Mouse (Mus musculus) MEL (cell line): ENCODE measurements around the gene Bach2. TPM values are rescaled to one million over a fixed set of nuclear protein-coding genes. Genes with fewer than 3 reads are reported as not detected.

ENCODE experiments used
- DNase-seq: peaks from one replicate; pipeline ENCODE4 v3.0.0; 2011; ENCODE audit warnings: low read depth, low spot score
- H3K27ac ChIP-seq: 2 replicates; pipeline ENCODE4 v1.5.1; 2012; ENCODE audit warnings: low read depth, mild to moderate bottlenecking, control low read depth, low read length, moderate library complexity; ENCODE audit not compliant: control insufficient read depth
- H3K27me3 ChIP-seq, 2 experiments: fragments of 150-350 bp in 1 of 2; sonication (generic) in 1 of 2; 2 replicates each; pipeline ENCODE4 v1.6.1; 2012; ENCODE audit warnings: low read length in 2 of 2, mild to moderate bottlenecking in 2 of 2, improper control_type of control experiment in 1 of 2, moderate library complexity in 1 of 2; ENCODE audit not compliant: insufficient read depth in 2 of 2, control insufficient read depth in 1 of 2
- H3K36me3 ChIP-seq, 2 experiments: 2 replicates each; pipeline ENCODE4 v1.6.1; 2012 to 2014; ENCODE audit warnings: low read length in 2 of 2, improper control_type of control experiment in 1 of 2, inconsistent platforms in 1 of 2, mild to moderate bottlenecking in 1 of 2; ENCODE audit not compliant: insufficient read depth in 2 of 2, control insufficient read depth in 1 of 2
- H3K4me1 ChIP-seq, 2 experiments: fragments of 150-350 bp in 1 of 2; sonication (generic) in 1 of 2; 2 replicates each; pipeline ENCODE4 v1.6.1; 2012; ENCODE audit warnings: low read length in 2 of 2, improper control_type of control experiment in 1 of 2, mild to moderate bottlenecking in 1 of 2; ENCODE audit not compliant: insufficient read depth in 2 of 2, control insufficient read depth in 1 of 2
- H3K4me3 ChIP-seq, 2 experiments: fragments of 150-350 bp in 1 of 2; sonication (generic) in 1 of 2; 2 replicates each; pipeline ENCODE4 v1.5.1; 2012; ENCODE audit warnings: low read depth in 2 of 2, low read length in 2 of 2, mild to moderate bottlenecking in 2 of 2, moderate library complexity in 2 of 2, control low read depth in 1 of 2, improper control_type of control experiment in 1 of 2; ENCODE audit not compliant: control insufficient read depth in 1 of 2, insufficient read depth in 1 of 2
- H3K79me2 ChIP-seq: 2 replicates; pipeline ENCODE4 v1.6.1; 2012; ENCODE audit warnings: mild to moderate bottlenecking, low read length, moderate library complexity; ENCODE audit not compliant: control insufficient read depth, poor library complexity, insufficient read depth
- H3K9ac ChIP-seq: 2 replicates; pipeline ENCODE4 v1.6.1; 2012; ENCODE audit warnings: low read depth, mild to moderate bottlenecking, control low read depth, low read length, moderate library complexity; ENCODE audit not compliant: control insufficient read depth, poor library complexity, severe bottlenecking
- H3K9me3 ChIP-seq: fragments of 150-350 bp; sonication (generic); replicated peaks from 2 replicates; pipeline ENCODE4 v1.6.1; 2012; ENCODE audit warnings: mild to moderate bottlenecking, low read length, improper control_type of control experiment, moderate library complexity; ENCODE audit not compliant: insufficient read depth
- CHD1 ChIP-seq: IDR thresholded peaks from 2 replicates; pipeline ENCODE4 v1.6.1; 2012; ENCODE audit warnings: low read depth, mild to moderate bottlenecking, inconsistent platforms, low read length, improper control_type of control experiment
- CHD2 ChIP-seq: IDR thresholded peaks from 2 replicates; pipeline ENCODE4 v1.6.1; 2011; ENCODE audit warnings: low read length, improper control_type of control experiment
- CTCF ChIP-seq, 3 experiments: IDR thresholded peaks in 2 of 3; conservative IDR thresholded peaks in 1 of 3; 2 replicates each; pipeline ENCODE4 v1.5.1; 2011 to 2012; ENCODE audit warnings: low read length in 3 of 3, low read depth in 2 of 3, mild to moderate bottlenecking in 2 of 3, improper control_type of control experiment in 1 of 3, inconsistent platforms in 1 of 3, mixed read lengths in 1 of 3, moderate library complexity in 1 of 3; ENCODE audit not compliant: control insufficient read depth in 1 of 3, insufficient read depth in 1 of 3, poor library complexity in 1 of 3, severe bottlenecking in 1 of 3
- E2F4 ChIP-seq: IDR thresholded peaks from 2 replicates; pipeline ENCODE4 v1.6.1; 2011; ENCODE audit warnings: low read depth, low read length, improper control_type of control experiment, borderline replicate concordance
- ELF1 ChIP-seq: IDR thresholded peaks from 2 replicates; pipeline ENCODE4 v1.6.1; 2014; ENCODE audit warnings: low read depth, mild to moderate bottlenecking, inconsistent platforms, low read length, improper control_type of control experiment, moderate library complexity
- EP300 ChIP-seq, 2 experiments: IDR thresholded peaks; 2 replicates each; pipeline ENCODE4 v1.6.1; 2011; ENCODE audit warnings: improper control_type of control experiment in 2 of 2, low read length in 2 of 2, low read depth in 1 of 2, mild to moderate bottlenecking in 1 of 2
- ETS1 ChIP-seq: IDR thresholded peaks from 2 replicates; pipeline ENCODE4 v1.6.1; 2012; ENCODE audit warnings: low read depth, mild to moderate bottlenecking, inconsistent platforms, low read length, improper control_type of control experiment, moderate library complexity
- GABPA ChIP-seq: IDR thresholded peaks from 2 replicates; pipeline ENCODE4 v1.6.1; 2012; ENCODE audit warnings: low read depth, mild to moderate bottlenecking, inconsistent platforms, low read length, improper control_type of control experiment, moderate library complexity
- GATA1 ChIP-seq: IDR thresholded peaks from 2 replicates; pipeline ENCODE4 v1.6.1; 2011; ENCODE audit warnings: low read depth, low read length, improper control_type of control experiment
- HCFC1 ChIP-seq: IDR thresholded peaks from 2 replicates; pipeline ENCODE4 v1.6.1; 2012; ENCODE audit warnings: low read depth, mild to moderate bottlenecking, inconsistent platforms, low read length, improper control_type of control experiment, moderate library complexity
- JUND ChIP-seq: IDR thresholded peaks from 2 replicates; pipeline ENCODE4 v1.6.1; 2011; ENCODE audit warnings: low read depth, mild to moderate bottlenecking, improper control_type of control experiment, low read length
- KAT2A ChIP-seq: conservative IDR thresholded peaks from 2 replicates; pipeline ENCODE4 v1.6.1; 2012; ENCODE audit warnings: low read depth, low read length, improper control_type of control experiment, inconsistent platforms
- MAX ChIP-seq: IDR thresholded peaks from 2 replicates; pipeline ENCODE4 v1.6.1; 2011; ENCODE audit warnings: low read length, improper control_type of control experiment
- MEF2A ChIP-seq: IDR thresholded peaks from 2 replicates; pipeline ENCODE4 v1.6.1; 2014; ENCODE audit warnings: low read depth, mild to moderate bottlenecking, inconsistent platforms, low read length, improper control_type of control experiment; ENCODE audit not compliant: poor library complexity, insufficient replicate concordance, severe bottlenecking; ENCODE audit errors: extremely low read depth
- MXI1 ChIP-seq: IDR thresholded peaks from 2 replicates; pipeline ENCODE4 v1.6.1; 2011; ENCODE audit warnings: mild to moderate bottlenecking, low read depth, low read length, improper control_type of control experiment
- MYB ChIP-seq: IDR thresholded peaks from 2 replicates; pipeline ENCODE4 v1.6.1; 2011; ENCODE audit warnings: mild to moderate bottlenecking, low read depth, low read length, improper control_type of control experiment
- MYC ChIP-seq: IDR thresholded peaks from 2 replicates; pipeline ENCODE4 v1.6.1; 2011; ENCODE audit warnings: low read depth, mild to moderate bottlenecking, low read length, improper control_type of control experiment, moderate library complexity
- NRF1 ChIP-seq: IDR thresholded peaks from 2 replicates; pipeline ENCODE4 v1.6.1; 2014; ENCODE audit warnings: low read depth, mild to moderate bottlenecking, inconsistent platforms, low read length, improper control_type of control experiment, moderate library complexity; ENCODE audit not compliant: poor library complexity, insufficient read depth, severe bottlenecking
- POLR2A ChIP-seq, 2 experiments: IDR thresholded peaks; 2 replicates each; pipeline ENCODE4 v1.6.1; 2011 to 2012; ENCODE audit warnings: low read length in 2 of 2, mild to moderate bottlenecking in 2 of 2, control low read depth in 1 of 2, improper control_type of control experiment in 1 of 2, low read depth in 1 of 2, moderate library complexity in 1 of 2; ENCODE audit not compliant: control insufficient read depth in 1 of 2, insufficient read depth in 1 of 2, poor library complexity in 1 of 2
- POLR2AphosphoS2 ChIP-seq: IDR thresholded peaks from 2 replicates; pipeline ENCODE4 v1.6.1; 2011; ENCODE audit warnings: low read length, improper control_type of control experiment
- RAD21 ChIP-seq: IDR thresholded peaks from 2 replicates; pipeline ENCODE4 v1.6.1; 2011; ENCODE audit warnings: mild to moderate bottlenecking, low read depth, low read length, improper control_type of control experiment
- RCOR1 ChIP-seq: IDR thresholded peaks from 2 replicates; pipeline ENCODE4 v1.6.1; 2012; ENCODE audit warnings: low read depth, mild to moderate bottlenecking, inconsistent platforms, low read length, improper control_type of control experiment
- SIN3A ChIP-seq: IDR thresholded peaks from 2 replicates; pipeline ENCODE4 v1.6.1; 2012; ENCODE audit warnings: low read length, improper control_type of control experiment, inconsistent platforms
- TAL1 ChIP-seq: IDR thresholded peaks from 2 replicates; pipeline ENCODE4 v1.6.1; 2012; ENCODE audit warnings: mild to moderate bottlenecking, inconsistent platforms, low read length, moderate library complexity, mixed read lengths
- TBP ChIP-seq: IDR thresholded peaks from 2 replicates; pipeline ENCODE4 v1.8.0; 2011; ENCODE audit warnings: low read depth, low read length, improper control_type of control experiment
- UBTF ChIP-seq: IDR thresholded peaks from 2 replicates; pipeline ENCODE4 v1.6.1; 2012; ENCODE audit warnings: low read depth, mild to moderate bottlenecking, inconsistent platforms, low read length, improper control_type of control experiment, moderate library complexity, borderline replicate concordance; ENCODE audit not compliant: insufficient read depth
- USF1 ChIP-seq: IDR thresholded peaks from 2 replicates; pipeline ENCODE4 v1.6.1; 2014; ENCODE audit warnings: low read depth, mild to moderate bottlenecking, inconsistent platforms, low read length, improper control_type of control experiment, moderate library complexity
- ZC3H11A ChIP-seq: IDR thresholded peaks from 2 replicates; pipeline ENCODE4 v1.6.1; 2012; ENCODE audit warnings: low read depth, mild to moderate bottlenecking, inconsistent platforms, low read length, improper control_type of control experiment
- polyA plus RNA-seq, 2 experiments: library from polyadenylated mRNA; stranded (reverse) in 1 of 2; unstranded in 1 of 2; fragments of >175 nt in 1 of 2; fragments of >200 nt in 1 of 2; gene quantifications; 2 replicates each; pipeline versions ENCODE4 v1.2.1 to v1.2.4; 2012; ENCODE audit warnings: low replicate concordance in 2 of 2, low read depth in 1 of 2; ENCODE audit not compliant: insufficient read length in 2 of 2, insufficient read depth in 1 of 2, missing spikeins in 1 of 2
- total RNA-seq: library from RNA; depleted of rRNA; stranded (reverse); fragments of 300-350 nt; gene quantifications from 2 replicates; pipeline ENCODE4 v1.2.3, GENCODE M21; 2012

Gene Bach2
- total and polyA plus RNA-seq, 3 experiments: 0.04 TPM; not detected in 2

DNA sequence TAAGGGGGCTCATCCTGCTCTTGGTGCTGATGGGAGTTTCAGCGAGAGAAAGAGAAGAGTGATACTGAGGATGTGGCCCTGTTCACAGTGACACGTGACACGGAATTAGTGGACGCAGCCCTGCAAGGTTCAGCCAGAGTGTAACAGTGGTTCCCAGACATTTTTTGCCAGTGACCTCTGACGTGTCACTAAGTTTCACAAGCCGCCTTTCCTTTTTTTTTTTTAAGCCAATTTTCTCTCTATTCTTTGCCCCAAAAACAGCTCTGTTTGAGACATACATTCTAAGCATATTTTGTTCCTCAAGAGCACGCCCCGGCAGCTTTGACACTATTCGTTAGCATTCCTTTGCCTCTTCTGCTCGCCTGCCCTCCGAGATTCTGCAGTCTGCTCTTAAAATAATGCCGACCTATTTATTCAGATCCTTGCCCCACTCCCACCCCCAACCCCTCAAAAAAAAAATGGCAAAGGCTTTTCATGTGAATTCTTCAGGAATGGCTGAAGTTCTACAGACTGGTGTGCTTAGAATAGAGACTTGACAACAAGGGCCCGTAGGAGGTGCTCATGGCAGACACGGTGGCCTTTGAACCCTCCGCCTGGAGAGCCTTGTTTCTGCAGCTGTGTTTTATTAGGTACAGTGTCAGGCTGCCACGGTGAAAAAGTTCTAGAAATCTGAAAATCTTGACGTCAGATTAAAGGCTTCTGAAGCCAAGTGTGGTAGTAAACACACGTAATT lies 282.2 kb downstream of the Bach2 start:
- Histone ChIP-seq H3K27me3 (peaks cover 4 to 9% of the 10 kb centered on the region in 2 experiments; a peak in 3 of 4 replicates), H3K9me3 (no peaks in the 10 kb centered on the region), H3K9ac (no peak overlapping the region), H3K79me2 (no peaks in the 10 kb centered on the region), H3K4me1 (no peaks in the 10 kb centered on the region), H3K27ac (no peak overlapping the region), H3K4me3 (no peak overlapping the region), H3K36me3 (no peaks in the 10 kb centered on the region)
- no peak for DNase-seq
- no peak for TF ChIP-seq RCOR1
- no peak for TF ChIP-seq E2F4
- no peak for TF ChIP-seq POLR2A (IDR thresholded peaks at IDR 0.05; ENCODE audit: control insufficient read depth in 1 of 2, insufficient read depth in 1 of 2, low read depth in 1 of 2, low read length in 2 of 2, poor library complexity in 1 of 2)
- TF ChIP-seq CTCF (IDR thresholded peaks at IDR 0.05 in 2 of 3, conservative IDR thresholded peaks at IDR 0.05 in 1 of 3; ENCODE audit: control insufficient read depth in 1 of 3, insufficient read depth in 1 of 3, low read depth in 2 of 3, low read length in 3 of 3, poor library complexity in 1 of 3, severe bottlenecking in 1 of 3): no peak
- no peak for TF ChIP-seq EP300 (IDR thresholded peaks at IDR 0.05; ENCODE audit: low read depth in 1 of 2, low read length in 2 of 2)
- TF ChIP-seq JUND: no peak
- TF ChIP-seq UBTF: no peak
- no peak for TF ChIP-seq USF1
- no peak for TF ChIP-seq NRF1
- TF ChIP-seq SIN3A: no peak
- no peak for TF ChIP-seq CHD2
- TF ChIP-seq POLR2AphosphoS2: no peak
- no peak for TF ChIP-seq ETS1
- no peak for TF ChIP-seq HCFC1
- TF ChIP-seq TAL1: no peak
- TF ChIP-seq TBP: no peak
- no peak for TF ChIP-seq MEF2A
- TF ChIP-seq ZC3H11A: no peak
- TF ChIP-seq MYB: no peak
- TF ChIP-seq CHD1: no peak

DNA sequence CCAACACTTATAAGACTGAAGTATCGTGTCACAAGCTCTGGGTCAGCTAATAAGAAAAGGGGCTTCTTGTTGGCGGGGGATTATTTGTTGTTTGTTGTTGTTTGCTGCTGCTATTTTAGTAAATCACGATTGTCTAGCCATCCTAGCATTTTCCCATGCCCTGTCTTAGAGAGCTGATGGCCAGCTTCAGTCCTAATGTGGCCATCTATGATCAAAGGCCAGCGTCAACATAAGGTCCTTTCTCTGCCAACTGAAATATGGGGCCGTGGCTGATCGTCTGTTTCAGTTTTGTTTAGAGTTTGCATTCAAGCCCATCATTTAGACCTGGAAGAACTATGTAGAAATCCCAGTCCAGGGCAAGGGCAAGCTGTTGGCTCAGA lies 282.7 kb downstream of the Bach2 start:
- DNase-seq: no peak
- Histone ChIP-seq H3K36me3 (no peaks in the 10 kb centered on the region), H3K4me1 (no peaks in the 10 kb centered on the region), H3K79me2 (no peaks in the 10 kb centered on the region), H3K27ac (no peak overlapping the region), H3K9me3 (no peaks in the 10 kb centered on the region), H3K27me3 (peaks cover 4 to 9% of the 10 kb centered on the region in 2 experiments; a peak in 3 of 4 replicates), H3K4me3 (no peak overlapping the region), H3K9ac (no peak overlapping the region)
- TF ChIP-seq MEF2A: no peak
- TF ChIP-seq EP300 (IDR thresholded peaks at IDR 0.05; ENCODE audit: low read depth in 1 of 2, low read length in 2 of 2): no peak
- no peak for TF ChIP-seq MXI1
- TF ChIP-seq MYB: no peak
- TF ChIP-seq CTCF (IDR thresholded peaks at IDR 0.05 in 2 of 3, conservative IDR thresholded peaks at IDR 0.05 in 1 of 3; ENCODE audit: control insufficient read depth in 1 of 3, insufficient read depth in 1 of 3, low read depth in 2 of 3, low read length in 3 of 3, poor library complexity in 1 of 3, severe bottlenecking in 1 of 3): no peak
- no peak for TF ChIP-seq GABPA
- no peak for TF ChIP-seq JUND
- TF ChIP-seq CHD2: no peak
- no peak for TF ChIP-seq POLR2AphosphoS2
- no peak for TF ChIP-seq E2F4
- TF ChIP-seq ETS1: no peak
- no peak for TF ChIP-seq ELF1
- no peak for TF ChIP-seq MYC
- TF ChIP-seq KAT2A: no peak
- no peak for TF ChIP-seq RAD21
- no peak for TF ChIP-seq RCOR1
- no peak for TF ChIP-seq MAX
- no peak for TF ChIP-seq NRF1
- no peak for TF ChIP-seq GATA1
